In genomic region chr14:79488531-79488930, GRCm38 (mm10) we compare ENCODE assay signal across 10 mouse cellular contexts. TPM values are rescaled to one million over a fixed set of nuclear protein-coding genes. Genes with fewer than 3 reads are reported as not detected.
DNase-seq lines count a peak whose midpoint lies in the region; ATAC-seq lines count a peak whose summit lies in the region.
"Had no signal": no experiment of that assay in that cellular context is flagged by ENCODE, and none has a peak within 500 bp of the region (broad histone marks: within the 10 kb centered on the region; RNA-seq: fewer than 3 reads in every experiment).

No protein-coding gene starts in this region.

- DNase-seq in gastrocnemius, postnatal 14 days = peak; percentile 25
- peak; percentile 56 for DNase-seq in heart, postnatal 25 days (ENCODE audit: low spot score)
- peak; percentile 57 to 72 for DNase-seq in lung, postnatal 4 days
- DNase-seq in left cerebral cortex, adult 11 months (ENCODE audit: low spot score) = no peak
- DNase-seq: right cerebral cortex, postnatal 4 days had no signal

- no peak for ATAC-seq in intestine, embryonic 16.5 days
- ATAC-seq in intestine, embryonic 15.5 days = no peak
- no peak for ATAC-seq in forebrain, embryonic 16.5 days

- peaks cover 36% of the 10 kb centered on the region for H3K4me1 ChIP-seq in intestine, embryonic 16.5 days (ENCODE audit: control insufficient read depth, insufficient read depth, low read length)
- peaks cover 23% of the 10 kb centered on the region for H3K4me1 ChIP-seq in intestine, embryonic 15.5 days (replicated peaks)
- H3K4me1 ChIP-seq in forebrain, embryonic 16.5 days (replicated peaks; ENCODE audit: control insufficient read depth, insufficient read depth, low read length) = peaks cover 11% of the 10 kb centered on the region

- WGBS in intestine, embryonic 16.5 days = 53% methylated on average over 9 of the region's 9 CpGs
- 54% methylated on average over 9 of the region's 9 CpGs for WGBS in intestine, embryonic 15.5 days
- 93% methylated on average over 9 of the region's 9 CpGs for WGBS in forebrain, embryonic 16.5 days

- 0 out of 2 replicates have a peak overlapping the region, but pooled peaks have one; percentile 7 for H3K4me3 ChIP-seq in intestine, embryonic 16.5 days (ENCODE audit: low read length)
- no peak overlapping the region for H3K4me3 ChIP-seq in intestine, embryonic 15.5 days (replicated peaks)
- no peak overlapping the region for H3K4me3 ChIP-seq in forebrain, embryonic 16.5 days (replicated peaks; ENCODE audit: low read length)
- H3K4me3 ChIP-seq: erythroblast, embryonic 14.5 days had no signal

- no peaks in the 10 kb centered on the region for H3K27me3 ChIP-seq in intestine, embryonic 16.5 days (replicated peaks; ENCODE audit: control insufficient read depth, insufficient read depth, low read length)
- H3K27me3 ChIP-seq in intestine, embryonic 15.5 days (replicated peaks) = no peaks in the 10 kb centered on the region
- no peaks in the 10 kb centered on the region for H3K27me3 ChIP-seq in forebrain, embryonic 16.5 days (replicated peaks; ENCODE audit: control insufficient read depth, insufficient read depth, low read length)

- no peak overlapping the region for H3K27ac ChIP-seq in intestine, embryonic 16.5 days (ENCODE audit: low read length)
- no peak overlapping the region for H3K27ac ChIP-seq in intestine, embryonic 15.5 days
- H3K27ac ChIP-seq in forebrain, embryonic 16.5 days (ENCODE audit: low read length) = no peak overlapping the region

- no peak overlapping the region for H3K9ac ChIP-seq in intestine, embryonic 16.5 days (ENCODE audit: low read depth, low read length)
- no peak overlapping the region for H3K9ac ChIP-seq in intestine, embryonic 15.5 days
- H3K9ac ChIP-seq in forebrain, embryonic 16.5 days (replicated peaks; ENCODE audit: low read depth, low read length) = no peak overlapping the region

- H3K4me2 ChIP-seq in intestine, embryonic 16.5 days (ENCODE audit: low read depth, low read length) = no peak overlapping the region
- no peak overlapping the region for H3K4me2 ChIP-seq in intestine, embryonic 15.5 days (replicated peaks)
- no peak overlapping the region for H3K4me2 ChIP-seq in forebrain, embryonic 16.5 days (ENCODE audit: low read length)

- H3K9me3 ChIP-seq in intestine, embryonic 16.5 days (ENCODE audit: control insufficient read depth, low read length) = no peaks in the 10 kb centered on the region
- no peaks in the 10 kb centered on the region for H3K9me3 ChIP-seq in intestine, embryonic 15.5 days
- H3K9me3 ChIP-seq in forebrain, embryonic 16.5 days (ENCODE audit: control insufficient read depth, low read length) = no peaks in the 10 kb centered on the region
- H3K9me3 ChIP-seq: G1E had no signal

- intact Hi-C loops in gastrocnemius, postnatal 14 days (cut with DNase I; ENCODE audit: low total_unique reads) = no loop called here
- intact Hi-C loops in heart, postnatal 25 days (cut with DNase I) = loop anchor here (5.0 kb wide), 1 partner anchor 34 kb away; no protein-coding TSS in a partner anchor

- no peaks in the 10 kb centered on the region for H3K36me3 ChIP-seq in intestine, embryonic 16.5 days (ENCODE audit: control insufficient read depth, insufficient read depth, low read length)
- peaks cover 3% of the 10 kb centered on the region; the same call in 1 of the 2 replicates for H3K36me3 ChIP-seq in intestine, embryonic 15.5 days
- H3K36me3 ChIP-seq in forebrain, embryonic 16.5 days (ENCODE audit: control insufficient read depth, insufficient read depth) = no peaks in the 10 kb centered on the region

RNA-seq across cellular contexts. Expression of gene Wbp4, which starts 7.2 kb away (rescaled TPM):
- 26.9 and 31.3 TPM in 2 replicates for polyA plus RNA-seq in intestine, embryonic 16.5 days (2015; fragmentation: Nextera tagmentation; extraction: Ambion mirVana)
- polyA plus RNA-seq in intestine, embryonic 15.5 days (2015; fragmentation: Nextera tagmentation; extraction: Ambion mirVana) = 30.9 and 33.8 TPM in 2 replicates
- 10 to 100 TPM; 20.0 to 21.2 TPM for total RNA-seq in gastrocnemius, postnatal 14 days (2021)
- total RNA-seq in heart, postnatal 25 days (2021) = 10 to 100 TPM; 18.8 to 21.6 TPM
- polyA plus RNA-seq in forebrain, embryonic 16.5 days (2015; fragmentation: Nextera tagmentation; extraction: Ambion mirVana) = 42.2 and 42.5 TPM in 2 replicates

RNA-seq across cellular contexts. Expression of gene Elf1, which starts 7.5 kb away (rescaled TPM):
- polyA plus RNA-seq in intestine, embryonic 16.5 days (2015; fragmentation: Nextera tagmentation; extraction: Ambion mirVana) = 21.9 and 22.2 TPM in 2 replicates
- polyA plus RNA-seq in intestine, embryonic 15.5 days (2015; fragmentation: Nextera tagmentation; extraction: Ambion mirVana) = 26.1 and 27.0 TPM in 2 replicates
- total RNA-seq in gastrocnemius, postnatal 14 days (2021) = 1 to 10 TPM; 8.2 to 8.3 TPM
- 10 to 100 TPM; 15.2 to 17.0 TPM for total RNA-seq in heart, postnatal 25 days (2021)
- 2.7 and 3.3 TPM in 2 replicates for polyA plus RNA-seq in forebrain, embryonic 16.5 days (2015; fragmentation: Nextera tagmentation; extraction: Ambion mirVana)

RNA-seq across cellular contexts. Expression of gene Kbtbd6, which starts 36.9 kb away (rescaled TPM):
- 1.5 and 1.8 TPM in 2 replicates for polyA plus RNA-seq in intestine, embryonic 16.5 days (2015; fragmentation: Nextera tagmentation; extraction: Ambion mirVana)
- polyA plus RNA-seq in intestine, embryonic 15.5 days (2015; fragmentation: Nextera tagmentation; extraction: Ambion mirVana) = 2.6 and 2.9 TPM in 2 replicates
- total RNA-seq in gastrocnemius, postnatal 14 days (2021) = under 1 TPM; 0.18 TPM
- total RNA-seq in heart, postnatal 25 days (2021) = under 1 TPM; 0.17 to 0.29 TPM
- 2.8 and 3.8 TPM in 2 replicates for polyA plus RNA-seq in forebrain, embryonic 16.5 days (2015; fragmentation: Nextera tagmentation; extraction: Ambion mirVana)
